Comparison of ENCODE assay signal across 30 mouse cellular contexts in genomic region chr8:93317031-93317430, GRCm38 (mm10). TPM values are rescaled to one million over a fixed set of nuclear protein-coding genes. Genes with fewer than 3 reads are reported as not detected.
DNase-seq lines count a peak whose midpoint lies in the region; ATAC-seq lines count a peak whose summit lies in the region.
"Had no signal": no experiment of that assay in that cellular context is flagged by ENCODE, and none has a peak within 500 bp of the region (broad histone marks: within the 10 kb centered on the region; RNA-seq: fewer than 3 reads in every experiment).

No protein-coding gene starts in this region.

- H3K36me3 ChIP-seq in hindbrain, embryonic 12.5 days = no peaks in the 10 kb centered on the region
- H3K36me3 ChIP-seq: G1E had no signal

- intact Hi-C loops in heart, postnatal 14 days (cut with DNase I) = no loop called here

- H3K4me2 ChIP-seq in hindbrain, embryonic 12.5 days (replicated peaks) = no peak overlapping the region

- H3K27ac ChIP-seq in hindbrain, embryonic 12.5 days = no peak overlapping the region

- DNase-seq in 3T3-L1 (ENCODE audit: low read depth, low spot score) (peak; percentile 78), NIH3T3 (ENCODE audit: low read depth) (peak; percentile 14)
- DNase-seq in Muller cell, postnatal 12 days (ENCODE audit: inconsistent ontology term) = peak; percentile 80
- DNase-seq in brain, adult 2 months (ENCODE audit: low read depth, low spot score) = peak; percentile 10
- DNase-seq in testis, postnatal 14 days (ENCODE audit: low spot score) = no peak
- DNase-seq in heart, postnatal 14 days = no peak
- DNase-seq in cerebellum, adult 11-12 months = no peak
- DNase-seq: adrenal gland, adult 2 months; adrenal gland, adult 8-10 months; adrenal gland, postnatal 10 days; adrenal gland, postnatal 14 days; adrenal gland, postnatal 25 days; adrenal gland, postnatal 36 days; B cell, adult 2 months; cerebellum, adult 11 months; cerebellum, adult 18-20 months; cerebellum, adult 2 months; cerebellum, adult 8-10 months; cerebellum, adult 9-10 months; cerebellum, adult 9-11 months had no signal

- no peaks in the 10 kb centered on the region for H3K4me1 ChIP-seq in hindbrain, embryonic 12.5 days

- no peak overlapping the region for H3K9ac ChIP-seq in hindbrain, embryonic 12.5 days

- no peaks in the 10 kb centered on the region for H3K27me3 ChIP-seq in hindbrain, embryonic 12.5 days
- H3K27me3 ChIP-seq: Patski had no signal

- 85% methylated on average over 2 of the region's 2 CpGs for WGBS in hindbrain, embryonic 12.5 days

- ATAC-seq in hindbrain, embryonic 12.5 days (ENCODE audit: low FRiP score) = no peak
- ATAC-seq: activated CD4-positive, CD25-positive, alpha-beta regulatory T cell, adult 4 months; CD4-positive, CD25-positive, alpha-beta regulatory T cell, adult 4 months; Patski had no signal

- no peak overlapping the region for H3K4me3 ChIP-seq in hindbrain, embryonic 12.5 days

- no peaks in the 10 kb centered on the region for H3K9me3 ChIP-seq in hindbrain, embryonic 12.5 days (replicated peaks)

RNA-seq across cellular contexts. Expression of gene Ces1g, which starts 20.1 kb away (rescaled TPM):
- total RNA-seq in heart, postnatal 14 days (2021) = not detected
- not detected in 2 replicates for polyA plus RNA-seq in hindbrain, embryonic 12.5 days (2016; fragmentation: Nextera tagmentation; extraction: Ambion mirVana)
- total RNA-seq: adrenal gland, postnatal 25 days; adrenal gland, postnatal 36 days; CH12.LX; MEL had no signal
- polyA plus RNA-seq: activated CD4-positive, CD25-positive, alpha-beta regulatory T cell, adult 4 months; brain, embryonic 14.5 days; C2C12; CD4-positive, CD25-positive, alpha-beta regulatory T cell, adult 4 months; cerebellum, adult 2 months; G1E had no signal

RNA-seq across cellular contexts. Expression of gene Ces1f, which starts 37.5 kb away (rescaled TPM):
- under 1 TPM; 0.22 to 0.67 TPM for total RNA-seq in heart, postnatal 14 days (2021)
- polyA plus RNA-seq in hindbrain, embryonic 12.5 days (2016; fragmentation: Nextera tagmentation; extraction: Ambion mirVana) = not detected in 2 replicates
- total RNA-seq: CH12.LX, ES-E14, G1E had no signal
- polyA plus RNA-seq: activated CD4-positive, CD25-positive, alpha-beta regulatory T cell, adult 4 months; brain, embryonic 14.5 days; C2C12; CD4-positive, CD25-positive, alpha-beta regulatory T cell, adult 4 months; cerebellum, adult 2 months; G1E; Patski had no signal

Comparison
In these comparisons a context has a peak if more than half of its experiments do, and no peak if none do; other contexts are left out.
1. DNase-seq: peak in 3T3-L1 (single experiment), Muller cell, postnatal 12 days (single experiment), NIH3T3 (single experiment) and brain, adult 2 months (single experiment); none in testis, postnatal 14 days (single experiment), heart, postnatal 14 days (0 of 2) and cerebellum, adult 11-12 months (single experiment).